Mouse (Mus musculus) lung, postnatal 25 days (tissue): ENCODE measurements at regions not wholly inside any gene's neighbourhood (a gene's known extent, or its start where the extent isn't known, plus 50 kb on each side); places are given as distances from the start of the nearest gene placed in this dataset.

Source experiments
- DNase-seq: peaks from one replicate; pipeline ENCODE4 v3.0.0; 2022; ENCODE audit warnings: low spot score

GRCm38 (mm10) chr8:92070704-92071103 is 268.8 kb upstream of the Irx3 start:
- no peak for DNase-seq

- no peak for DNase-seq
These were observed 264.6 kb upstream of the Irx3 start for GRCm38 (mm10) chr8:92066435-92066834.

GRCm38 (mm10) chr8:92065554-92066239 is 263.8 kb upstream of the Irx3 start:
- no peak for DNase-seq

GRCm38 (mm10) chr8:92064971-92065370 is 263.1 kb upstream of the Irx3 start:
- peak; percentile 24 for DNase-seq

GRCm38 (mm10) chr8:92064175-92064821 is 262.4 kb upstream of the Irx3 start:
- DNase-seq, result no peak

- DNase-seq, result no peak
These were observed 261.5 kb upstream of the Irx3 start for GRCm38 (mm10) chr8:92063333-92063732.

GRCm38 (mm10) chr8:92059471-92059870 is 257.6 kb upstream of the Irx3 start:
- DNase-seq, result no peak

- no peak for DNase-seq
These were observed 257.1 kb upstream of the Irx3 start for GRCm38 (mm10) chr8:92058953-92059352.

- DNase-seq, result no peak
These were observed 256.0 kb upstream of the Irx3 start for GRCm38 (mm10) chr8:92057857-92058256.

- DNase-seq, result no peak
These were observed 253.7 kb upstream of the Irx3 start for GRCm38 (mm10) chr8:92055590-92055989.

- DNase-seq, result no peak
These were observed 242.8 kb upstream of the Irx3 start for GRCm38 (mm10) chr8:92044695-92045094.

- DNase-seq, result no peak
These were observed 241.1 kb upstream of the Irx3 start for GRCm38 (mm10) chr8:92042951-92043350.

- DNase-seq, result no peak
These were observed 228.1 kb upstream of the Irx3 start for GRCm38 (mm10) chr8:92029954-92030353.

- DNase-seq, result no peak
These were observed 227.6 kb upstream of the Irx3 start for GRCm38 (mm10) chr8:92029516-92029915.

- no peak for DNase-seq
These were observed 226.4 kb upstream of the Irx3 start for GRCm38 (mm10) chr8:92028308-92028707.

GRCm38 (mm10) chr8:92024133-92024532 is 222.3 kb upstream of the Irx3 start:
- no peak for DNase-seq

GRCm38 (mm10) chr8:92021521-92021920 is 219.7 kb upstream of the Irx3 start:
- no peak for DNase-seq

GRCm38 (mm10) chr8:92014704-92015103 is 212.8 kb upstream of the Irx3 start:
- no peak for DNase-seq

GRCm38 (mm10) chr8:92013183-92013582 is 211.3 kb upstream of the Irx3 start:
- DNase-seq, result no peak

- no peak for DNase-seq
These were observed 208.5 kb upstream of the Irx3 start for GRCm38 (mm10) chr8:92010412-92010811.

- DNase-seq, result no peak
These were observed 207.0 kb upstream of the Irx3 start for GRCm38 (mm10) chr8:92008616-92009610.

- no peak for DNase-seq
These were observed 203.2 kb upstream of the Irx3 start for GRCm38 (mm10) chr8:92005091-92005490.

- DNase-seq, result no peak
These were observed 202.7 kb upstream of the Irx3 start for GRCm38 (mm10) chr8:92004532-92004931.
